Mouse (Mus musculus) adrenal gland, postnatal 36 days (tissue): ENCODE data around the gene Mfsd12. TPM values are rescaled to one million over a fixed set of nuclear protein-coding genes. Genes with fewer than 3 reads are reported as not detected.

ENCODE experiments used
- DNase-seq, 2 experiments: peaks; one replicate each; pipeline ENCODE4 v3.0.0; 2021; ENCODE audit warnings: mixed read lengths in 1 of 2
- total RNA-seq, 2 experiments: library from RNA; stranded (reverse); gene quantifications; 2 replicates each; pipeline ENCODE4 v1.2.3; 2021

Gene Mfsd12
- total RNA-seq, 2 experiments from 2014 or later, result 16.7 to 22.7 TPM

GRCm38 (mm10) chr10:81379809-81380378, 22.6 kb downstream of the Mfsd12 start:
- DNase-seq, result no peak

- DNase-seq, result peak; percentile 51 to 61
Observed at GRCm38 (mm10) chr10:81382039-81382438, 24.7 kb downstream of the Mfsd12 start.

- peak; percentile 98 to 99 for DNase-seq
Observed at GRCm38 (mm10) chr10:81383802-81384604, 26.7 kb downstream of the Mfsd12 start, which contains the start of the genes Dohh and Gm48551. TSS of gene Dohh (plus strand) at chr10:81384428. TSS of gene Gm48551 (plus strand) at chr10:81384466.

GRCm38 (mm10) chr10:81384605-81384982, 27.3 kb downstream of the Mfsd12 start:
- DNase-seq, result no peak

DNA sequence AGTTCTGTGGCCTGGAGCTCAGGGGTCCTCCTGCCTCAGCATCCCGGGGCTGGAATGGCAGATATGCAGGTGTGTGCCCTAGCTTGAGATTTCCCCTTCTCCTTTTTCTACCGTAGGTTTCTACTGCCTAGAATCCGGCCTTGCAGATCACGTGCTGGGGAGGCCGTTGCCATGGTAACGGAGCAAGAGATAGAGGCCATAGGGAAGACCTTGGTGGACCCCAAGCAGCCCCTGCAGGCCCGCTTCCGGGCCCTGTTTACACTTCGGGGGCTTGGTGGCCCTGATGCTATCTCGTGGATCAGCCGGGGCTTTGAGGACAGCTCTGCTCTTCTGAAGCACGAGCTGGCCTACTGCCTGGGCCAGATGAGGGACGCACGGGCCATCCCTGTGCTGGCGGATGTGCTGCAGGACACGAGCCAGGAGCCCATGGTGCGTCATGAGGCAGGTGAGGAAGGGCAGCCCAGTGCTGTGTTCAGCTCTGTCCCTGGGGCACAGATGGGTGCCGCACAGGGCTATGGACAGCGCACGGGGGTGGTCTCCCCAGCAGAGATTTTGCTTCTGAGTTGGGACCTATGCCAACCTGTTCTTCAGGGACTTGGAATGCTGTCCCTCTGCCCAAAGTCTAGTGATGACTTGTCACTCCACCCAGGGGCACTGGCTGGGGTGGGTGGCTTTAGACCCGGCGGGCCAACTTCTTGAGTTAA, 28.5 kb downstream of the Mfsd12 start:
- no peak for DNase-seq

DNA sequence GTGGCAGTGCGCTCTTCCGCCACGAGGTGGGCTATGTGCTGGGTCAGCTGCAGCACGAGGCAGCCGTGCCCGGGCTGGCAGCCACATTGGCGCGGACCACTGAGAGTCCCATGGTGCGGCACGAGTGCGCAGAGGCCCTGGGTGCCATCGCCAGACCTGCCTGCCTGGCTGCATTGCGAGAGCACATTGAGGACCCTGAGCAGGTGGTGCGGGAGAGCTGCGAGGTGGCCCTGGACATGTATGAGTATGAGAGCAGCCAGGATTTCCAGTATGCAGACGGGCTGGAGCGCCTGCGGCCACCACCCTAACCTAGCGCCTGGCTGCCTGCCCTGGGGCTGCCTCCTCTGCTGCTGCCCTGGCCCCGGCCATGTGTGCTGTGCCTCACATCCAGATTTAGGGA, 30.4 kb downstream of the Mfsd12 start:
- DNase-seq, result no peak

DNA sequence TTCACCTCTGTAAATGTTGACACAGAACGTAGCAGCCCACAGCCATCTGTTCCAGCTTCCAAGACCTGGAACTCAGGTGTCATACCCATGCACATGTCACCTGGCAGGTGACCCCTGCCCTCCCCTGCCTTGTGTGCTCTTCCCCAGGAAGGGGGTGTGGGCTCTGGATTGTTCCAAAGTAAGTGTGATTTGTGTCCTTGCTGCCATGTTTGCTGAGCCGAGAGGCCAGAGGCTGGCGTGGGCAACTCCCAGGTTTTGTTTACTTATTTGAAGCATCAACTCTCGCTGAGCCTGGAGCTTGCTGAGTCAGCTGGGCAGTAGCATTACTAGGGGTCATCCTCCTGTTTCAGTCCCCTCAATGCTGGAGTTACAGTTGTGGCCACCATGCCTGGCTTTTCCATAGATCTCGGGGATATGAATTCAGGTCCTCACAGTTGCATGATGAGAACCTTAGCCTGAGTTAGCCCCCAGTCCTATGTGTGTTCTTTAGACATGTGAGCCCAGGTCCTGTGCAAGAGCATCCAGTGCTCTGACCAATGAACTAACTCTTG, 31.3 kb downstream of the Mfsd12 start, which contains the start of gene Gm48552:
Gm48552 (plus strand) TSS at position 501 of the 551 bp plus-strand sequence.
- no peak for DNase-seq

GRCm38 (mm10) chr10:81389373-81389772, 32.1 kb downstream of the Mfsd12 start:
- peak; percentile 72 to 79 for DNase-seq

- peak; percentile 82 for DNase-seq
Observed at GRCm38 (mm10) chr10:81389801-81390677, 32.7 kb downstream of the Mfsd12 start.

DNA sequence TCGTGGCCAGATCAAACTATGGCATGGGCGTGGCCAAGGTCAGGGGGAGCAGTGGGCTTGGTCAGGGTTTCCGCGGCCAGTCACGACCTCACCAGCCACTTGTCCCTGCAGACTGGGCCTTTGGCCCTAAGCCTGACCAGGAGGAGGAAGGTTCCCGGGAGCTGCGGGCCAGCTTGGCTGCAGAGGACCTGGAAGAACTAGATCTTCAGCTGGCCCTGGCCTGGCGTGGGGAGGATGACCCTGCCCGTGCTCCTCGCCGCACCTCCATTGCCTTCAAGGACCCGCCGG, 33.3 kb downstream of the Mfsd12 start:
- DNase-seq, result no peak

GRCm38 (mm10) chr10:81392270-81392669, 35.0 kb downstream of the Mfsd12 start:
- DNase-seq, result no peak

- DNase-seq, result no peak
Observed at GRCm38 (mm10) chr10:81392781-81393185, 35.5 kb downstream of the Mfsd12 start, which contains the start of gene Smim24. TSS of gene Smim24 (plus strand) at chr10:81393051.

- no peak for DNase-seq
Observed at GRCm38 (mm10) chr10:81393456-81394063, 36.3 kb downstream of the Mfsd12 start.

DNA sequence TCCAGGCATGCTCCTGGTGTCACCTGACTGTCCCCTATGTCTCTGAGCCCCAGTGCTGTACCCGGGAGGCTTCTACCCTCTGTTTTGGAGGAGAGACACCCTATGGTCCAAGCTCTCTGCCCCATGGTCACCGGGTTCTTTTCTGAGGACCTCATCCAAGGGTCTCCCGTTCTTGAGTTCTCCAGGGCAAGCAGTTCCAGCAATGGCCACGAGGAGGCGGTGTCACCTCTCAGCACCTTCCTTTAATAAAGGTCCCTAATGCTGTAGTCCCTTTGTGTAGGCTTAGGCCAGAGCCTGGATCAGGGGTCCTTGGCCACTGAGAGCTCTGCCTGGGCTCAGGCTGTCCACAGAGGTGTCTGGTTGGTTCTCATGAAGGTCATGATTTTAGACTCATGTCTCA, 37.8 kb downstream of the Mfsd12 start:
- peak; percentile 55 to 70 for DNase-seq

- no peak for DNase-seq
Observed at GRCm38 (mm10) chr10:81395865-81396264, 38.6 kb downstream of the Mfsd12 start.

GRCm38 (mm10) chr10:81396749-81397148, 39.5 kb downstream of the Mfsd12 start:
- no peak for DNase-seq

DNA sequence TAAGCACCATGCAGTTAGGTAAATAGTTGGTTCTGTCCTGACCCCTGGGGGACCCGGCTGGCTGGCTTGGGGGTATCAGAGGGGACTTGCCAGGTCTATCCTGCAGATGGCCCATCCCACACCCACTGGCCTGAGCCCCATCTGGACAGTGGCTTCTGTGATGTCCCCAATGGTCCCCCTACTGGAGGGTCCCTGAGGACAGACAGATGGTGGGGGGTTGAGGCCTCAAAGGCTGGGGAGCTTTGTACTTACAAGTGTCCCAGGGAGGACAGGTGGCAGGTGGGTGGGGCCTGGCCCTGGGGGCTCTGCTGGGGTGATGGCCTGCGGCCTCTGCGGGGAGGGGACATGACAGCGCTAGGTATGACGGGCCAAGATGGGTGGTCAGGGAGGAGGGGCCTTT, 42.0 kb downstream of the Mfsd12 start:
- peak in 1 of 2 experiments; percentile 5 for DNase-seq

DNA sequence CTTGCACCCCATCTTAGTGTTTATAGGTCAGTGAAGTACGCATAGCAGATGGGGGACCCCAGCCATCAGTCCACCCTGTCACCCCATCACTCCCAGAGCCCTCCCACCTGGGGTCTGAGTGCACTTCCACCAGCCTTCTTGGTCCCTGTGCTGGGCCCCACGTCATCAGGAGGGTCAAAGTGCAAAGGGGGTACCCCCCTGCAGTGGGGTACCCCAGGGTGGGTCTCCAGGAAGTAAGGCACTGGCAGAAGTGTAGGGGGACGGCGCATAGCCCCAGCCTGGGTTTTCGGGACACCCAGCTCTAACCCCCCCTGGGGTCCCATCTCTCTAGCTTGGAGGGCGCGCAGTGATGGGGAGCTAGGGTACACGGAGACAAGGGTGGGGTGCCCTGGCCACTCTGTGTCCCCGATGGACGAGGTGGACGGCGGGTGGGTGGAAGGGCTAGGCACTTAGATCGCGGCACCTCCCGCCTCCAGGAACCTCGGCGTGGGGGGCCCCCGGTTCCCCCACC, 42.6 kb downstream of the Mfsd12 start:
- no peak for DNase-seq

- DNase-seq, result no peak
Observed at GRCm38 (mm10) chr10:81400371-81401204, 43.3 kb downstream of the Mfsd12 start.

DNA sequence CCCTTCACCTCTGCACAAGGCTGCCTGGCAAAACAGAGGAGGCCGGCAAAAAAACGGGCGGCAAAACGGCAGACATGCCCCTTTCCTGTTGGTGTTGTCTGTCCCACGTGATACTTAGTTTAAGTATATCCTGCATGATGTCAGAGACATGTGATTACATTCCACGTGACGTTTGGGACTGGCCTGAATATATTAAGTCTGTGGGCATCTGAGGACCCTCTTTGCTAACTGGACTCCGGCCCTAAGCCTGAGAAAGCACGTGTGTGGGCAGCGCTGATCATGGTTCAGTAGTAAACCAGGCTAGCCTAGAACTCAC, 43.9 kb downstream of the Mfsd12 start:
- DNase-seq, result no peak
